Mouse (Mus musculus) small intestine, adult 2 months (tissue): ENCODE data around the gene Mef2b. TPM values are rescaled to one million over a fixed set of nuclear protein-coding genes. Genes with fewer than 3 reads are reported as not detected.
"Not testable (repeated sequence)": the region's sequence is repeated elsewhere in the genome, so short reads cannot be mapped to it uniquely, and the experiment has no call there.

Experiments
- H3K27ac ChIP-seq: fragments of 200-500 bp; 2 replicates; pipeline ENCODE4 v1.5.1; 2012; ENCODE audit warnings: low read depth, low read length, control low read depth, inconsistent platforms; ENCODE audit not compliant: insufficient read depth
- H3K27me3 ChIP-seq: fragments of 200-500 bp; 2 replicates; pipeline ENCODE4 v1.6.1; 2012; ENCODE audit warnings: mild to moderate bottlenecking, moderate library complexity, low read length, inconsistent platforms; ENCODE audit not compliant: control insufficient read depth, insufficient read depth
- H3K36me3 ChIP-seq: fragments of 200-500 bp; 2 replicates; pipeline ENCODE4 v1.6.1; 2012; ENCODE audit warnings: mild to moderate bottlenecking, low read length, control low read depth, inconsistent platforms; ENCODE audit not compliant: control insufficient read depth, insufficient read depth
- H3K4me1 ChIP-seq: fragments of 200-500 bp; 2 replicates; pipeline ENCODE4 v1.6.1; 2012; ENCODE audit warnings: low read length, inconsistent platforms, mixed read lengths; ENCODE audit not compliant: control insufficient read depth, insufficient read depth, insufficient read length
- H3K4me3 ChIP-seq: fragments of 200-500 bp; 2 replicates; pipeline ENCODE4 v1.5.1; 2012; ENCODE audit warnings: low read depth, mild to moderate bottlenecking, control low read depth, inconsistent platforms, low read length, moderate library complexity
- CTCF ChIP-seq: fragments of 200-500 bp; IDR thresholded peaks from 2 replicates; pipeline ENCODE4 v1.5.1; 2012; ENCODE audit warnings: low read depth, mild to moderate bottlenecking, control low read depth, inconsistent platforms, low read length, moderate library complexity, mixed read lengths; ENCODE audit not compliant: insufficient replicate concordance, insufficient read length; ENCODE audit errors: extremely low read depth
- POLR2A ChIP-seq: fragments of 200-500 bp; IDR thresholded peaks from 2 replicates; pipeline ENCODE4 v1.6.1; 2012; ENCODE audit warnings: low read depth, mild to moderate bottlenecking, control low read depth, inconsistent platforms, low read length, moderate library complexity
- WGBS: fragments of 180-500 bp; shearing (Covaris S2); methylation state at CpG from one replicate; pipeline ENCODE4 v1.1.7; 2018; 5-methylcytosine and 5-hydroxymethylcytosine counted together
- polyA plus RNA-seq: library from polyadenylated mRNA; depleted of rRNA; stranded (reverse); fragments of >200 nt; gene quantifications from 2 replicates; pipeline ENCODE4 v1.2.3, GENCODE M21; 2012; rRNA removed

Gene Mef2b
- polyA plus RNA-seq, 1 experiment = 5.3 TPM

- Histone ChIP-seq H3K4me1 (peaks cover 11% of the 10 kb centered on the region), H3K27me3 (no peaks in the 10 kb centered on the region), H3K27ac (peak overlapping the region; percentile 60), H3K36me3 (no peaks in the 10 kb centered on the region), H3K4me3 (peak overlapping the region; percentile 84)
- WGBS = under 1% methylated on average over 31 of the region's 31 CpGs
- no peak for TF ChIP-seq CTCF
- TF ChIP-seq POLR2A = no peak
These were observed 72.2 kb downstream of the Mef2b start for GRCm38 (mm10) chr8:70211726-70212111.

GRCm38 (mm10) chr8:70212112-70213055 is 72.9 kb downstream of the Mef2b start, which contains the start of gene Slc25a42:
Gene Slc25a42, minus strand, starts transcription at chr8:70212305.
- Histone ChIP-seq H3K36me3 (no peaks in the 10 kb centered on the region), H3K4me1 (peaks cover 11% of the 10 kb centered on the region)
- WGBS = under 1% methylated on average over 66 of the region's 66 CpGs

GRCm38 (mm10) chr8:70214411-70214810 is 74.9 kb downstream of the Mef2b start:
- Histone ChIP-seq H3K27me3 (no peaks in the 10 kb centered on the region), H3K4me3 (no peak overlapping the region), H3K27ac (no peak overlapping the region), H3K4me1 (peaks cover 7% of the 10 kb centered on the region), H3K36me3 (no peaks in the 10 kb centered on the region)
- 72% methylated on average over 3 of the region's 3 CpGs for WGBS
- TF ChIP-seq CTCF (no peak), POLR2A (no peak)

More at GRCm38 (mm10) chr8:70212112-70213055, 72.9 kb downstream of the Mef2b start, which contains the start of gene Slc25a42:
- peak within 1 kb of the TSS; percentile 84 for H3K4me3 ChIP-seq
- peak within 1 kb of the TSS; percentile 60 for H3K27ac ChIP-seq
- peak; percentile 80 for TF ChIP-seq POLR2A
- TF ChIP-seq CTCF = peak; percentile 9; the same call in 1 of the 2 replicates
- no peaks in the 10 kb centered on the region for H3K27me3 ChIP-seq

GRCm38 (mm10) chr8:70215092-70215491 is 75.6 kb downstream of the Mef2b start:
- H3K27me3 ChIP-seq = no peaks in the 10 kb centered on the region
- 77% methylated on average over 5 of the region's 5 CpGs for WGBS
- peaks cover 7% of the 10 kb centered on the region for H3K4me1 ChIP-seq
- H3K4me3 ChIP-seq = no peak overlapping the region
- H3K36me3 ChIP-seq = no peaks in the 10 kb centered on the region
- no peak overlapping the region for H3K27ac ChIP-seq
- TF ChIP-seq CTCF = no peak
- TF ChIP-seq POLR2A = no peak

- H3K27me3 ChIP-seq, H3K4me3 ChIP-seq, H3K36me3 ChIP-seq, H3K27ac ChIP-seq: not testable (repeated sequence)
- peaks cover 10% of the 10 kb centered on the region for H3K4me1 ChIP-seq
- 80% methylated on average over 3 of the region's 3 CpGs for WGBS
These were observed 76.7 kb downstream of the Mef2b start for GRCm38 (mm10) chr8:70216161-70216560.

- H3K4me3 ChIP-seq = no peak overlapping the region
- H3K27ac ChIP-seq = no peak overlapping the region
- TF ChIP-seq CTCF (no peak), POLR2A (no peak)
- H3K4me1 ChIP-seq = peaks cover 10% of the 10 kb centered on the region
- 33% methylated on average over 1 of the region's 1 CpGs for WGBS
- H3K36me3 ChIP-seq = no peaks in the 10 kb centered on the region
- no peaks in the 10 kb centered on the region for H3K27me3 ChIP-seq
These were observed 77.1 kb downstream of the Mef2b start for GRCm38 (mm10) chr8:70216566-70216965.

Other genes with a start within 250 kb of the Mef2b start
- 0.98 and 1.9 TPM in 2 replicates for gene Tssk6, start 237.5 kb upstream of the Mef2b start, polyA plus RNA-seq
- 88.6 and 149 TPM in 2 replicates for gene Ndufa13, start 237.2 kb upstream of the Mef2b start, polyA plus RNA-seq
- gene Yjefn3, start 237.0 kb upstream of the Mef2b start, polyA plus RNA-seq = 4.6 and 4.8 TPM in 2 replicates
- gene Gatad2a, start 143.3 kb upstream of the Mef2b start, polyA plus RNA-seq = 46.0 and 101 TPM in 2 replicates
- 63.2 and 107 TPM in 2 replicates for gene Mau2, start 97.0 kb upstream of the Mef2b start, polyA plus RNA-seq
- gene Sugp1, start 96.9 kb upstream of the Mef2b start, polyA plus RNA-seq = 6.9 and 10.4 TPM in 2 replicates
- gene Tm6sf2, start 66.8 kb upstream of the Mef2b start, polyA plus RNA-seq = 608 and 1,607 TPM in 2 replicates
- 0.53 and 2.5 TPM in 2 replicates for gene Hapln4, start 56.3 kb upstream of the Mef2b start, polyA plus RNA-seq
- gene Ncan, start 18.8 kb upstream of the Mef2b start, polyA plus RNA-seq = 0.04 TPM in 1 of 2 replicates, not detected in the other
- gene Nr2c2ap, start 8.4 kb upstream of the Mef2b start, polyA plus RNA-seq = 4.9 and 9.2 TPM in 2 replicates
- 23.9 and 44.9 TPM in 2 replicates for gene Rfxank, start 557 bp upstream of the Mef2b start, polyA plus RNA-seq
- 43.3 and 83.7 TPM in 2 replicates for gene Borcs8, start 212 bp upstream of the Mef2b start, polyA plus RNA-seq
- 66.9 and 89.5 TPM in 2 replicates for gene Tmem161a, start 32.6 kb downstream of the Mef2b start, polyA plus RNA-seq
- 16.7 and 23.2 TPM in 2 replicates for gene Slc25a42, start 72.6 kb downstream of the Mef2b start, polyA plus RNA-seq
- 8.5 and 23.4 TPM in 2 replicates for gene Sugp2, start 94.5 kb downstream of the Mef2b start, polyA plus RNA-seq
- gene Armc6, start 94.8 kb downstream of the Mef2b start, polyA plus RNA-seq = 11.6 and 17.9 TPM in 2 replicates
- gene Homer3, start 143.1 kb downstream of the Mef2b start, polyA plus RNA-seq = 4.8 and 9.4 TPM in 2 replicates
- 31.7 and 49.4 TPM in 2 replicates for gene Ddx49, start 162.8 kb downstream of the Mef2b start, polyA plus RNA-seq
- gene Cope, start 162.8 kb downstream of the Mef2b start, polyA plus RNA-seq = 466 and 753 TPM in 2 replicates
- 0.27 and 0.89 TPM in 2 replicates for gene Cers1, start 176.1 kb downstream of the Mef2b start, polyA plus RNA-seq
- gene Gdf1, start 190.1 kb downstream of the Mef2b start, polyA plus RNA-seq = 1.1 and 1.6 TPM in 2 replicates
- 29.1 and 43.8 TPM in 2 replicates for gene Upf1, start 213.6 kb downstream of the Mef2b start, polyA plus RNA-seq
- 0.13 and 1.2 TPM in 2 replicates for gene Comp, start 233.8 kb downstream of the Mef2b start, polyA plus RNA-seq